Mouse (Mus musculus) left cerebral cortex, adult 8-10 months (tissue): Measurements from ENCODE around the gene Sptlc2. TPM values are rescaled to one million over a fixed set of nuclear protein-coding genes. Genes with fewer than 3 reads are reported as not detected.
"Not testable (repeated sequence)": the region's sequence is repeated elsewhere in the genome, so short reads cannot be mapped to it uniquely, and the experiment has no call there.

Experiments
- DNase-seq, 2 experiments: peaks; one replicate each; pipeline ENCODE4 v3.0.0; 2022; ENCODE audit warnings: low spot score in 2 of 2
- total RNA-seq, 4 experiments: library from RNA; stranded (reverse); gene quantifications; 2 replicates each; pipeline ENCODE4 v1.2.4; 2022

Sptlc2 gene
- total RNA-seq, 4 experiments from 2014 or later: 27.6 to 37.0 (median 32.7) TPM

DNA sequence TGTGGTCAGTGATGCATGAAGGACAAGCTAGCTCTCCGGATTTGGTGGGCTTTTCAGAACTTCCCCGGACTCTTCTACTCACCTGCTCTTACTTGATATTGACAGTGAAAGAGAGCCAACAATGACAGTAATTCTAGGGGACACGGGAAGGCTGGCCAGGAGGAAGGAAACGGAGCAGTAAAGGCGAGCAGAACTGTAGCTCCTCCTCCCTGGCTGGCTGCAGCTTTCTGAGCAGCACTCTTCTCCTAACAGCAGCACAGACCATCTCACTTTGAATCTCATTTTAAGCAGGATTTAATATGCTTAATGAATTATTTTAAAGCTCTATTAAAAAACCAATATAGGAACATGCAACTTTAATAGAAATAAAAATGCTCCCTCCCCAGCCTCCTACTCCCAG lies 56.2 kb downstream of the Sptlc2 start:
- no peak for DNase-seq

DNA sequence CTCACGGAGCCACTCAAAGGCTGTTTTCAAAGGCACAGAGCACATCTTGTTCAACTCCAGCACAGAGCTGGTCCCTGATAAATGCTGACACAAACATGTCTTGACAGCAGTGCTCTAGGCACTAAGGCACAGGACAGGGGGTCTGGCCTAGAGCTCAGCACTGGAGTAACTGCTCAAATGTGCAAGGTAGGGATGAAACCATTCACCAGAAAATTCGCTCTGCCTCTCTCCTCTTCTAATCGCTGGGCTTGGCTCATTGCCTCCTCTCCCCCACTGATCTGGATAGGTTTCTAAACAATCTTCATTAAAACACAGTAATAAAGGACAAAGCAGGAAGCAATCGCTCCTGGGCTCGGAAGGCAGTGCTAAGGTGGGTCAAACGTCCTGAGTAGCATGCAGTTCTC lies 57.1 kb downstream of the Sptlc2 start:
- DNase-seq: no peak

DNA sequence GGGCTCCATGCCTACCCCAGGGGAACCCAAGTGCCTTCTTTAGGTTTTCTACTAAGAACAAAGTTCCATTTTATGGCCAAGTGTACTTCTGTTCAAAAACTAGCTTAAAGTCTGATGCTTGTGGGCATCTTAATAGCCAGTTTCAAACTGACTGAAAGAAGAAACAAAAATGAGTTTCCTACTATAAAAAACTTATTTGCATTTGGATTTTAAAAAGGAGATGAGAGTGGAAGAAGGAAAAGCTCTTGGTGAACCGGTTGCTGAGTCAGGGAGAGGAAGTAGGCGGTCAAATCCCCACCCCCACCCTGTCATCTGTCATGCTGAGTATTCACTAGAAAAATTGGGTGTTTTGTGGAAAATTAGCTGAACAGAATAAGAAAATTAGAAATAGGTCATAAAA lies 57.9 kb downstream of the Sptlc2 start:
- no peak for DNase-seq

DNA sequence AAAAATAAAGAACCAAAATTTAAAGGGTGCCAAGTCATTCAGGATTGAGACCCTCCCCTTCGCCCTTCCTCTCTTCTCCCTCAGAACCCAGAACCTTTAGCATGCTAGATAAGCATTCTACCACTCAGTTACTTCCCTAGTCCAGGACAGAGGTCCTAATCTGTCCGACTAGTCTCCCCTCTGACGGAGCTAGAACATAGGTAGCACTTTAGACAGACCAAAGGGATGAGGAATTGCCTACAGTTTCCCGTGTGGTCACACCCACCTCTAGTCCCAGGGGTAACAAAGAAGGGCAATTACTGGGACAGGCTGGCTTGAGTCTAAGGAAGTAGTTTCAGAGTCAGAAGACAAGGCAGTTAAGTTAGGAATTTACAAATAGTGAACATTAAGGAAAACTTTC lies 60.1 kb downstream of the Sptlc2 start:
- no peak for DNase-seq

DNA sequence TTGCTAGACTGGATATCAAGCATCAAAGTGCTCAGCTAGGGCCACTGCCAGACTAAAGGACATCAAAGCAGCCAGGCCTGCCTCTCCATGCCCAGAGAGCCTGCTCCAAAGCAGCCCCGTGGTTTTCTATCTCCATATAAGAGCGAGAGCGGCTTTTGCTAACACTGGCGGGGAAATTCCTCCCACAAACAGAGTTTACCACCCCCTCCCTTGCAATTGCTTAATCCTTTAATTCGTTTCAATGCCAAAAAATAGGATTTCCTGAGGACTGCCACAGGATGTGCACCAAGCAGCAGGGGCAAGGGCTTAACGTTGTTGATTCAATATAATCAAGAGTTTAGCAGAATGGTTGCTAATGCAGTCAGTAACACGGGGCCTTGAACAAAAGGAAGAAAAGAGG lies 60.5 kb downstream of the Sptlc2 start:
- no peak for DNase-seq

DNA sequence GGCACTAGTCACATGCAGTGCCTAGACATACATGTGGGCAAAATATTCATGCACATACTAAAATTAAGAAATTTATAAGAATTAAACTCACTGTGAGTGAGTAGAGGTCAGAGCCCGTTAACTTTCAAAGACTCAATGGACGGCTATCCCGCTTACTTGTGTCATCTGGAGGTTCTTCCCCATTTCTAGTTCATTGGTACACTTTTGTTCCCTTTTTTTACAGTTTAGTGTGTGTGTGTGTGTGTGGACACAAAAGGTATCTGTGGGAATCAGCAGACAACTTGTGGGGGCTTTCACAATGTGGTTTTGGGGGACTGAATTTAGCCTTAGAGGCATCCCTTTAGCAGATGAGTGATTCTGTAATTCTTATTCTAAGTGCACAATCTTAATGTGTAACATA lies 62.7 kb downstream of the Sptlc2 start:
- no peak for DNase-seq

DNA sequence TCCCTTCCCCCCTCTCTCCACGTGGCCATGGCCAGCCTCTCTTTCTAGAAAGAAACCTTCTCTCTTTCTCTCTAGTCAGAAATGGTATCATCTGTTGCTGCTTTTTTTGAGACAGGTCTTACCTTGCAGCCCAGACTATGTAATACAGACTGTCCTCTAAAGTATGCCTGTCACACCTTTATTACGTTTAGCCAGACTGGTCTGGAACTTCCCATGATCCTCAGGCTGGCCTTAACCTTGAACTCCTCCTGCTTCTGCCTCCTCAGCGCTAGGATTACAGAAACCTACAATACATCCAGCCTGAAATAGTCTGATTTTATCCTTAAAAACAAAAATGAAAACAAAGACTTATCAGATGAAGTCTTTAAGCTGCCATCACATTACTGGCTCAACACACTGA lies 68.9 kb downstream of the Sptlc2 start:
- DNase-seq: no peak

DNA sequence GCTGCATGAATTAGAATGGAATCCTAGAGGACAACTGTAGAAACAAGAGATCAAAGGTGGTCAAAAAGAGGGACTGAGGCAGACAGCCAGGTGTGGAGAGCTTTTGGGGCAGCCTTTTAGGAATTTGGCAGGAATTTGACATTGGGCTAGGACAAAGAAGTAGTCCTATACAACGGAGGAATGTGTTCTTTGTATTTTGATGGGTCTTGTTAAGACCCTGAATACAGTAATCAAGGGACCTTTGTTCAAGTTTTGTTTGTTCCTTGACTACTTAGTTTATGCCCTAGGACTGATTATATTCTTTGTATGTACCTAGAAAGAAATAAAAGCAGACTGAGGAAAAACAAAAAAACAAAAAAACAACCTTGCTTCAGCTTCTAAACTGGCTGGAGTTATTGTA lies 70.2 kb downstream of the Sptlc2 start:
- DNase-seq: no peak

DNA sequence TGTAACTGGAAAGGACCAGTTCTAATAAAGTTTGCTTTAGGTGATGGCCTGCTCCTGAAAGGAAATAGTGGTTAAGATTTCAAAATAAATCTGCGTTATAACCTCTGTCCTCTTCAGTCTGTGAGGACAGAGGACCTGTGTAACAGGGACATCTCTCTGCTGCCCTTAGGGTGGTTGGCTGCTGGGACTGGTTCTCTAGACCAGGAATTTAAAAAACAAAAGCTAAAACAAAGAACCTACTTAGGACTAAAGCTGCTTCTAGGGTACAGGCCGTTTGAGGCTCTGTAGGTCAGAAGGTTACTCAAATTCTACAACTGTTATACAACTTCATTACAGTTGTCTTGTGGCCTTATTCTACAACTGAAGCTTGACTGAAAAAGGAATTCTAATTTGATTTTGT lies 75.1 kb downstream of the Sptlc2 start:
- no peak for DNase-seq

DNA sequence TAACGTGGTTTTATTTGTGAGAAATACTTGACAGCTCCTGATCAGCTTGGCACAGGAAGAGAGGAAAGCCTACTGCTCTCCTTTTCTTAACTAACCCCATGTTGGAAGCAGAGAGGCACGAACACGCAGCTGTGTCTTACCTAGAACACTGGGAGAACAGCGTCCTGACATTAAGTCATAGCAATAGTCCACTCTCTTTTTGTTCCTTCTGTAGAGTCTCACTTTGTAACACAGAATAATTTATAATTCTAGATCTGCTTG lies 81.6 kb downstream of the Sptlc2 start:
- not testable (repeated sequence) for DNase-seq

DNA sequence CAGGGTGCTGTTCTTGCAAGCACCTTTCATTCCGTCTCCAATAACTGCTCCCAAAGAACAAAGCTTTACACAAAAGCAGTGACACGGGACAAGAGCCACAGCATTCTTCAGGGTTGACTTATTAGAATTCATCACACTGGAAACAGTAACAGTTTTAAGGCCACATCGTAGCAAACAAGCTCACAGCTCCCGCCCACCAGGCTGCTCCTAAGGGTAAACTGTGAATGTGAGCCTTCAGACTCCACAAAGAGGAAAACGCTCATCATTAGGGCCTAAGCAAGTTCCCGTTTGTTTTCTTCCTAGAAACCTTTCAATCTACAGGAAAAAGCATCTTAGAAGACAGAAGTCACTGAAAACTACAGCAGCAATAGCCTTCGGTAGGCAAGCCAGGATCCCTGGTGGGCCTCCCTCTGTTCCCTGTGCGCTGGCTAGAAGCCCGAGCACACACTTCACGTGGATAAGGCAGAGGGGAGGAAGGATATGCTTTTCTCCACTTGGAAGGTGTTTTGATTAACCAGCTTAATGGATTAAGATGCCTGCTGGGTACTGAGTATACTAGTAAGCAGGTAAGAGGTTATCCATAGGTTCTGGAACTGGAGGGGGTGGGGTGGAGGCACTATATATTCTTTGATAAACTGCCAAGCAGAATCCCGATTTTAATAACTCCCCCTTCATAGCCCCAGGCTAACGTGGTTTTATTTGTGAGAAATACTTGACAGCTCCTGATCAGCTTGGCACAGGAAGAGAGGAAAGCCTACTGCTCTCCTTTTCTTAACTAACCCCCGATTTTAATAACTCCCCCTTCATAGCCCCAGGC lies 82.2 kb downstream of the Sptlc2 start:
- DNase-seq: no peak

DNA sequence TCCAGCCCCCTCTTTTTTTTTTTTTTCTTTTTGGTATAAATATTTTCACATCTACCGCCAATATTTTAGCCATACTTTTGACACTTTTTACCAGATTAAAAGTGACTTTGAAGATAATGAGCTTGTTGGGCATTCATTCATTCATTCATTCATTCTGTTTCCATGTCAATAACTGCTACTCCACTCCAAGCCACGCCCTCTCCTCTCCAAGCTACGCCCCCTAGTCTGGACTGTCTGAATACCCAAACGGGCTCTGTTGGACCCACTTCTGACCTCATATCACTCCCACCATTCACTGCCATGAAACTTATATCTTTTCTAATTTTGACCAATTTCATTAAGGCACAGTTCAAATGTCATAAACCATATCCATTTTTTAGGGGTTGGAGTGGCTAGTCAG lies 87.0 kb downstream of the Sptlc2 start:
- DNase-seq: no peak

DNA sequence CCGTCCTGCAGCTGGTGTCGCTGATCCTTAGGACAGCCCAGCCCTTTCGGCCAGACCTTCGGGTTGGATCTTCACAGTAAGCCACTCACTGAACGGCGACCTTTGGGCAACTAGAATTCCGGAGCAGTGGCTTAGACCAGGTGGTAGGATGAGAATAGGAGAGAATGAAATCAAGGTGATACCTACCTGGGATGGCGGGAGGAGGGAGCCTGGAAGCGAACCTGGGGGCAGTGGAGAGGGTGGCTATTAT lies 87.8 kb downstream of the Sptlc2 start:
- DNase-seq: no peak

DNA sequence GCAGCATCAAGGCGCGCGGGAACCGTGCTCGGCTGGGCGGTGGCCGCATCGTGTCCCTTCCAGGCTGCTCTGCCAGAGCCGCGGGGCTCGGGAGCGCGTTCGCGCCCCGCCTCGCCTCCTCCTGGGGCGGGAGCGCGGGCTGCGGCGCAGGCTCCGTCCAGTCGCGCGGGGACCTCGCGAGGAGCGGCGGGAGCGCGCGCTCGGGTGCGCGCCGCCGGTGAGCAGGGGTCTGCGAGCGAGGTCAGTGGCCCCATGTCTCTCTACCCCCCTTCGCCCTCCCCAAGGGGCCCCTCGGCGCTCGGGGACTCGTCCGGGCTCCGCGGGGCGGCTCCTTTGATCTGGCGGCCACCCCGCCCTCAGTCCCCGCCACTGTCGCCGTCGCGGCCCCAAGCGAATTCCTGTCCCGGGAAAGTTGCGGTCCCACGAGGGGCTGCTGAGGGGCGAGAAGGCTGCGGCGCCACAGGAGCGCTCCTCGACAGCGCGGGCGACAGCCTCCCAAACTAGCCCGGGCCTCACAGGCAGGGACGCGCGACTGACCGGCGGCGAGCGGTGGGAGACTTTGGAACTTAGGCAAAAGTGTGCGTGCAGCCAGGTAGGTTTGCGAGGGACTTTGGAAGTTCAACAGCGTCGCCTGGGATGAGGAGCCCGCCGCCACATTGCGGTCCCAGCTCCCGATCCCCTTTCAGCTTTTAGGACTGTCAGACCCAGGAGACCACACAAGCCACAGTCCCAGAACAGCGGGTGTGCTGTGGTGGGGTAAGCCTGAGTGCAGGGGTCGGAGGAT lies 88.3 kb downstream of the Sptlc2 start, which contains the start of gene Ism2:
TSS of gene Ism2 (minus strand) at position 49 of the 784 bp plus-strand sequence.
- no peak for DNase-seq

DNA sequence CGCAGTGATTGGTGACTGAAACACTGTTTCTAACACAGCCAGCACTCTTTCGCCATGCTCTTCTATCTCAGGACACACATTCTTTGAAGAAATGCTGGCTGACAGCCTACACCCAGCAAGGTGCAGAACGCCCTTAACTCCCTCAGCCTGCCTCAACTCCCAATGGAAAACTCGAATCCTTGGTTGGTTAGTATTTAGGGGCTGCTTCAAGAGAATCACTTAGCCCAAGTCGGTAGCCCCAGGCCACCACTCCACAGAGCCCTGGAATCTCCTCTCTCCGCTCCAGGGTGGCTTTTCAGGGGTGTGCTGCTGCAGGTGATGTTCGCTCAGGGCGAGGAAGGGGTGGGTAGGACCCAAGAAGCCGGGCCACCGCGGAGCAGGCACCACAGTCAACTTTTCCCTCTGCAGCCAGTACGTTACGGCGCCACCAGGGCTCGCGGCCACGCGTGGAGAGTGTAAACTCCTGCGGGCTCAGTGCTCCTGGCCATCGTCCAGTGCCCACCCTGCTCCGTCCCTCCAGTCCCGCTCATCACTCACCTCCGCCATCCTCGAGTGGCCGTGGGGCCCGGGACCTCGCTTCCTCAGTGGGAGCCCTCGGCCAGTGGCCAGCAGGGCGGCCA lies 89.0 kb downstream of the Sptlc2 start:
- DNase-seq: no peak

DNA sequence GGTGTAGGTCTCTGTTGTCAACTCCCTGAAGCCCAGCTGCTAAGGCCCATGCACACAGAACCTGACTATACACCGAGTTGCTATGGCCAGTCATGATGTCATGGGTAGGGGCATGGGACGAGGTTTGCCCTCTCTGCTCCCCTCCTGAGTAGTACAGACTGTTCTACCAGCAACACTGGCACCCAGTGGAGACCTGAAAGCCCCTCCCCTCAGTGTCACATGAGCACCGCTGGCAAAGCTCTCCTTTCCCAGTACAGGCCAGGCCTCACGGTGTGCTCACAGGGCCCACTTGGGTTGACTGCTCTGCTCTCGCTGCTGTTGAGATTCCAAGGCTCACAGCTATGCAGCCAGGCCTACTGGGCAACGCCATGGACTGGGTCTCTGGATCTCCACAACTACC lies 94.2 kb downstream of the Sptlc2 start:
- no peak for DNase-seq

DNA sequence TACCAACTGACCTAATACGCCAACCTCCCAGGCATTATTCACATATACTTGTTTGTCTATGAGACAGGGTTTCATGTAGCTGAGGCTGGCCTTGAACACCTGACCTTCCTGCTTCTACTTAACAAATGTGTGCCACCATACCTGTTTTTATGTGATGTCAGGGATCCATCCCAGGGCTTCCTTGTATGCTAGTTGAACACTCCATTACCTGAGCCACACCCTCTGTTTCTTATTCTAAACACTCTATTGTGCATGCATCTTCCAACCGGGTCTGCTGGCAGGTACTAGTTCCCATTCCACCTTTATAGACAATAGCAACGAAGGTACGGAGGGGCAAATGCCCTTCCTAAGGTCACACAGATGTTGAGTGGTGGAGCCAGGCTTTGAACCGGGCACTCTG lies 99.1 kb downstream of the Sptlc2 start:
- no peak for DNase-seq

DNA sequence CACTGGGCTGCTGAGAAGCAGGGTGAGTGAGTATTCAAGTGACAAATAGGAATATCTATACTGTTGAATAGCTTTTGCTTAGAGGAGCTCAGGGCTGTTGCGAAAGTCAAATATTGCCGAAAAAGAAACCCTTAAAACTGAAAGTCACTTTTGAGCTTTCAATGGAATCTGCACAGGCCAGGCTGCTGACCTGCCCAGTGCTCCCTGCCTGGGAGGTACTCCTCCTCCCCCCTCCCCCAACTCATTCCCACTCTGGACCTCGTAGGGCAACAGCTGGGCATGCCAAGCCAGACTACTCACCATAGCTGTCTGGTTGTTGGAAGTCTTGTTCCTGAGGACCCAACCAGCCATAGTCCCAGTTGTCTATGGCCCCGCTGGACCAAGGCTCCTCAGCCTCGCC lies 103.4 kb downstream of the Sptlc2 start:
- no peak for DNase-seq

DNA sequence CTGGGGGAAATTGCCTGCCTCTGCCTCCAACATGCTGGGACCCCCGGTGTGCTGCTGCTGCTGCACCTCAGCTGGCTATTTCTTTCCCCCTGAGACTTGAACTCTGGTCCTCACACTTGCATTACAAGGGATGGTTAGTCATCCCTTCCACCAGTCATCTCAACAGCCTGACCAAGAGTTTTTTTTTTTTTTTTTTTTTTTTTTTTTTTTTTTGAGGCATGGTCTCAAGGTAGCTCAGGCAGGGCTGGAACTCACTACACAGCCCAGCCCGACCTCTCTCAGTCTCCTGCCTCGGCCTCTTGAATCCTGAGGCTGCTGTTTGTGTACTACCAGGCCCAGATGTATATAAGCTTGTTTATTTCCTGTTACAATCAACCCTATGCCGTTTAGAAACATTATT lies 103.9 kb downstream of the Sptlc2 start:
- no peak for DNase-seq

DNA sequence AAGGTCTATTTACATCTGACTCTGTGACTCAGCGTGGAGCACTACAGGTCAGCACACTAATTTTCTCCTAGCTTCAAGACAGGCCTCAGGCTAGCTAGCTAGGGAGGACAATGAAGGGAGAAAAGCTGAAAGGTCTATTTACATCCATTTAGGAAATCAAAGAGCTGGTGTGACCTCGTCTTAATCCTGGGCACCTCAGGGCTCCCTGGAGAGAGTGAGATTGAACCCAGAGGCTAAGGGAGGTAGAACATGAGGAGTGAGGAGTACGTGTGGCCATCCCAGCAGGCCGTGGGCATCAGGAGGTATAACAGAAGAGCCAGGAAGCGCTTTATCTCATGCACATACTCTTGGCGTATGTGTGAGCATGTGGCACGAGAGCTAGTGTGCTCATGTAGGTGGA lies 104.4 kb downstream of the Sptlc2 start:
- no peak for DNase-seq

DNA sequence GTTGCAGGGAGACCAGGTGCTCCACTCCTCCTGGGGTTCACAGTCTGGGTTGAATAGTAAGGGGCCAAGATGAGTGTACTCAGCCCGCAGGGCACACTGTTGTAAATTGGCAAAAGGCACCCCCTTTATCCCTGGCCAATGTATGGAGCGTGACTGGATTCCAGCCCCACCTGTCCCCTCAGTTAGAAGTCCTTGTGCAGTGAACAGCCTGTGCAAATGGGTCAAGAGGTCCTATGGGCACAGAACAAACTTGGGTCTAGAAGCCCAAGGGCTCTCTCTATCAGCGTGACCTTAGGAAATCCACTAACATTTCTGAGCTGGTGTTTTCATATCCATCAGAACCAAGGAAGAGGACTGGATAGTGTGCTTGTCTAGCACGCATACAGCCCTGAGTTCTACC lies 105.4 kb downstream of the Sptlc2 start:
- DNase-seq: no peak

DNA sequence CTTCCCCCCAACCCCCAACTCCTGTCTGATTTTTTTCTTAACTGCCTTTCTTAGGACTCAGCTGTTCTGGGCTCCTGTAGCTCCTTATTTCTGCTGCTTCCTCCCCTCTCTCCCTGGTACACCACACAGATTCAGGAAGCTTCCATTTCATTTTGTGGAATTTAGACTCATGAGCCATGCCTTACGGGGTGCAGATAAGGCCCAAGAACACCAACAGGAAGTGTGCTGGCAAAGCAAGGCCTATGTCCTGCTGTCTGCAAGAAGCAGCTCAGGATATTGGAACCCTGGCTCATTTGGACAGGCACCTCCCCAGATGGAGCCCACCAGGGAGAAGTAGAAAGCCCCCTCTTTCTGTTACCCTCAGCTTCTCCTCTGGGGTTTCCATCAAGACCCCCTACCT lies 106.4 kb downstream of the Sptlc2 start:
- no peak for DNase-seq

DNA sequence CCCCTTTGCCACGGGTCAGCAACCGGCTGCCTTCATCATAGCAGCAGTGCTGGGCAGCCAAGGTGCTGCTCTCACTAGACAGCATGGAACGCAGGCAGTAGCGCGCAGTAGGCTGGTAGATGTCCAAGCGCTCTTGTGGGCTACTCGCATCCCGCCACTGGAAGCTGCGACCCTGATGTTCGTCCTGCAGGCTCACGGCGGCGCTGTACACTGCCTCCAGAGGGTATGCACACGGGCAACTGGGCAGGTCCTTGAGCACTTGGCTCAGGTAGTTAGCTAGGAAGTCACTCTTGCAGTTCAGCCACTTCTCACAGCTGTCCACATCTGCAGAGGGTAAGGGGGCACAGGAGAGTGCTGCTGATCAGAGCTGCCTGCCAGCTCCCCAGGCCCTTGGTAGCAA lies 108.3 kb downstream of the Sptlc2 start:
- DNase-seq: no peak
